Mouse (Mus musculus) limb, embryonic 11.5 days (tissue): Measurements from ENCODE around the gene Senp3. TPM values are rescaled to one million over a fixed set of nuclear protein-coding genes. Genes with fewer than 3 reads are reported as not detected.

Source experiments
- ATAC-seq: fragments of 200-750 bp; cut with Nextera tagmentation; 2 replicates; pipeline ENCODE4 v1.8.0; 2017; ENCODE audit warnings: low read depth; ENCODE audit not compliant: insufficient number of reproducible peaks, low FRiP score, low TSS enrichment
- DNase-seq: peaks from one replicate; pipeline ENCODE4 v3.0.0-alpha.2; 2015; ENCODE audit warnings: low spot score
- H3K27ac ChIP-seq: fragments of 300-500 bp; sonication (generic); replicated peaks from 2 replicates; pipeline ENCODE4 v1.5.1; 2014; ENCODE audit warnings: low read depth, mild to moderate bottlenecking, low read length
- H3K27me3 ChIP-seq: fragments of 300-500 bp; sonication (generic); 2 replicates; pipeline ENCODE4 v1.6.1; 2014; ENCODE audit warnings: mild to moderate bottlenecking, low read length, mixed read lengths; ENCODE audit not compliant: control insufficient read depth, insufficient read depth
- H3K36me3 ChIP-seq: fragments of 300-500 bp; sonication (generic); 2 replicates; pipeline ENCODE4 v1.6.1; 2014; ENCODE audit warnings: mild to moderate bottlenecking, low read length, moderate library complexity, mixed read lengths; ENCODE audit not compliant: control insufficient read depth, insufficient read depth
- H3K4me1 ChIP-seq: fragments of 300-500 bp; sonication (generic); 2 replicates; pipeline ENCODE4 v1.6.1; 2014; ENCODE audit warnings: low read length, mixed read lengths; ENCODE audit not compliant: control insufficient read depth, insufficient read depth
- H3K4me2 ChIP-seq: fragments of 300-500 bp; sonication (generic); 2 replicates; pipeline ENCODE4 v1.6.1; 2014; ENCODE audit warnings: low read depth, mild to moderate bottlenecking, moderate library complexity; ENCODE audit not compliant: severe bottlenecking
- H3K4me3 ChIP-seq: fragments of 300-500 bp; sonication (generic); 2 replicates; pipeline ENCODE4 v1.5.1; 2014; ENCODE audit warnings: low read depth, low read length
- H3K9ac ChIP-seq: fragments of 300-500 bp; sonication (generic); 2 replicates; pipeline ENCODE4 v1.6.1; 2014; ENCODE audit warnings: mild to moderate bottlenecking, low read length
- H3K9me3 ChIP-seq: fragments of 300-500 bp; sonication (generic); 2 replicates; pipeline ENCODE4 v1.6.1; 2016; ENCODE audit warnings: low read length; ENCODE audit not compliant: control insufficient read depth
- WGBS: fragments of 180-500 bp; shearing (Covaris S2); extraction: QIAGEN DNeasy Blood & Tissue Kit; methylation state at CpG from one replicate; pipeline ENCODE4 v1.1.7; 2014; 5-methylcytosine and 5-hydroxymethylcytosine counted together
- polyA plus RNA-seq: library from polyadenylated mRNA; unstranded; fragments of >200 nt; fragmentation: Nextera tagmentation; extraction: Ambion mirVana; gene quantifications from 2 replicates; pipeline ENCODE4 v1.2.1, GENCODE M21; 2014

Gene Senp3
- polyA plus RNA-seq, 1 experiment from 2014 or later, result 127 TPM

GRCm38 (mm10) chr11:69716953-69717352 is 35.1 kb upstream of the Senp3 start:
- no peak for ATAC-seq
- no peak for DNase-seq

GRCm38 (mm10) chr11:69715929-69716328 is 34.0 kb upstream of the Senp3 start:
- Histone ChIP-seq H3K4me2 (no peak overlapping the region), H3K27me3 (no peaks in the 10 kb centered on the region), H3K9me3 (no peaks in the 10 kb centered on the region), H3K4me1 (peaks cover 8% of the 10 kb centered on the region; the same call in 1 of the 2 replicates), H3K4me3 (no peak overlapping the region), H3K36me3 (no peaks in the 10 kb centered on the region), H3K9ac (no peak overlapping the region), H3K27ac (peak overlapping the region; percentile 62; the same call in 1 of the 2 replicates)
- ATAC-seq, result no peak
- 12% methylated on average over 5 of the region's 5 CpGs for WGBS
- peak; percentile 54 for DNase-seq

More at GRCm38 (mm10) chr11:69716953-69717352, 35.1 kb upstream of the Senp3 start:
- H3K9me3 ChIP-seq, result no peaks in the 10 kb centered on the region
- H3K27ac ChIP-seq, result no peak overlapping the region
- H3K9ac ChIP-seq, result no peak overlapping the region
- no peaks in the 10 kb centered on the region for H3K36me3 ChIP-seq
- 53% methylated on average over 4 of the region's 4 CpGs for WGBS
- no peaks in the 10 kb centered on the region for H3K27me3 ChIP-seq
- peaks cover 8% of the 10 kb centered on the region; the same call in 1 of the 2 replicates for H3K4me1 ChIP-seq
- H3K4me3 ChIP-seq, result no peak overlapping the region
- no peak overlapping the region for H3K4me2 ChIP-seq

GRCm38 (mm10) chr11:69715482-69715881 is 33.6 kb upstream of the Senp3 start:
- DNase-seq (peak; percentile 75), ATAC-seq (no peak)
- no peaks in the 10 kb centered on the region for H3K27me3 ChIP-seq
- H3K4me1 ChIP-seq, result peaks cover 8% of the 10 kb centered on the region; the same call in 1 of the 2 replicates
- H3K4me3 ChIP-seq, result no peak overlapping the region
- no peak overlapping the region for H3K9ac ChIP-seq
- no peaks in the 10 kb centered on the region for H3K36me3 ChIP-seq
- H3K27ac ChIP-seq, result peak overlapping the region; percentile 62; the same call in 1 of the 2 replicates
- H3K4me2 ChIP-seq, result no peak overlapping the region
- H3K9me3 ChIP-seq, result no peaks in the 10 kb centered on the region
- 55% methylated on average over 9 of the region's 9 CpGs for WGBS

- no peak overlapping the region for H3K4me3 ChIP-seq
- ATAC-seq, result no peak
- DNase-seq, result peak; percentile 80
Observed at GRCm38 (mm10) chr11:69714636-69715329, 32.9 kb upstream of the Senp3 start.

GRCm38 (mm10) chr11:69712954-69713672 is 31.2 kb upstream of the Senp3 start:
- no peaks in the 10 kb centered on the region for H3K36me3 ChIP-seq
- no peaks in the 10 kb centered on the region for H3K27me3 ChIP-seq
- H3K4me1 ChIP-seq, result peaks cover 14% of the 10 kb centered on the region
- DNase-seq (no peak), ATAC-seq (no peak)
- WGBS, result 81% methylated on average over 20 of the region's 20 CpGs
- H3K4me2 ChIP-seq, result no peak overlapping the region
- H3K27ac ChIP-seq, result no peak overlapping the region
- H3K9ac ChIP-seq, result no peak overlapping the region
- H3K9me3 ChIP-seq, result no peaks in the 10 kb centered on the region
- no peak overlapping the region for H3K4me3 ChIP-seq

More at GRCm38 (mm10) chr11:69714636-69715329, 32.9 kb upstream of the Senp3 start:
- 41% methylated on average over 18 of the region's 18 CpGs for WGBS
- Histone ChIP-seq H3K27me3 (no peaks in the 10 kb centered on the region), H3K27ac (peak overlapping the region; percentile 66), H3K9ac (no peak overlapping the region), H3K4me2 (no peak overlapping the region), H3K36me3 (no peaks in the 10 kb centered on the region), H3K9me3 (no peaks in the 10 kb centered on the region), H3K4me1 (peaks cover 8% of the 10 kb centered on the region; the same call in 1 of the 2 replicates)

GRCm38 (mm10) chr11:69711082-69711481 is 29.2 kb upstream of the Senp3 start:
- 77% methylated on average over 2 of the region's 2 CpGs for WGBS
- H3K9me3 ChIP-seq, result no peaks in the 10 kb centered on the region
- H3K36me3 ChIP-seq, result no peaks in the 10 kb centered on the region
- no peak for DNase-seq
- no peak overlapping the region for H3K27ac ChIP-seq
- ATAC-seq, result no peak
- no peaks in the 10 kb centered on the region for H3K27me3 ChIP-seq
- H3K9ac ChIP-seq, result no peak overlapping the region
- peaks cover 12% of the 10 kb centered on the region for H3K4me1 ChIP-seq
- no peak overlapping the region for H3K4me2 ChIP-seq
- no peak overlapping the region for H3K4me3 ChIP-seq

GRCm38 (mm10) chr11:69710470-69710869 is 28.6 kb upstream of the Senp3 start:
- H3K4me3 ChIP-seq, result no peak overlapping the region
- no peaks in the 10 kb centered on the region for H3K9me3 ChIP-seq
- 69% methylated on average over 3 of the region's 3 CpGs for WGBS
- no peak overlapping the region for H3K9ac ChIP-seq
- no peaks in the 10 kb centered on the region for H3K27me3 ChIP-seq
- ATAC-seq (no peak), DNase-seq (no peak)
- peaks cover 10% of the 10 kb centered on the region; the same call in 1 of the 2 replicates for H3K4me1 ChIP-seq
- H3K27ac ChIP-seq, result no peak overlapping the region
- no peak overlapping the region for H3K4me2 ChIP-seq
- H3K36me3 ChIP-seq, result no peaks in the 10 kb centered on the region

- 56% methylated on average over 11 of the region's 11 CpGs for WGBS
- Histone ChIP-seq H3K9ac (no peak overlapping the region), H3K4me1 (peaks cover 8% of the 10 kb centered on the region; the same call in 1 of the 2 replicates), H3K4me3 (no peak overlapping the region), H3K4me2 (no peak overlapping the region), H3K9me3 (no peaks in the 10 kb centered on the region), H3K27me3 (no peaks in the 10 kb centered on the region), H3K36me3 (no peaks in the 10 kb centered on the region), H3K27ac (peak overlapping the region; percentile 32; the same call in 1 of the 2 replicates)
- DNase-seq (no peak), ATAC-seq (no peak)
Observed at GRCm38 (mm10) chr11:69709554-69710446, 27.9 kb upstream of the Senp3 start.
